In the genomic region with DNA sequence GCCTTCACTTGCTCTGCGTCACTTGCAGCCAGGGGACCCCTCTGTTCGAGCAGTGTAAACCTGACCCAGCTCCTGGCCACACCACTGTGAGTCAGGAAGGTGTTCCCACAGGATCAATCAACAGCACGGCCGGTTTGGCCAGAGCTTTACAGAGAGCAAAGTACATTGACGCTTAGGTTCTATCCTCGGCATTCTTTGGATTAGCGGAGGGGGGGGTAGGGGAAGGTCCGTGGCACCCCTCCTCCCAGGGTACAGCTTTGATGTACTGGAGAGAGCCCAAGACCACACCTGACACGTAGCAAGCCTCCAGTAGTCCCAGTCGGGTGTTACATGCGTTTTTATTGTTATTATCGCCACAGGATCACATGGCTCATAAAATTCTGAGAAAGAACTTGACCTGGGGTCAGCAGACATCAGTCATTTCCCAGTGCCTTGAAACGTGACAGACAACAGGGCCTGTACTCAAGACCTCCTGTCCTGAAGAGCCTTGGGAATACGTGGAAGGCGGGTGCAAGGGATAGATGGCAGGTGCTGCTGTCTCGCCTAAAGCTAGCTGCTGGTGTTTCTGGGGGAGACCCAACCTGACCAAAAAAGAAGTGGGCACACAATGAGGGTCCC, we compare ENCODE assay signal across 16 mouse cellular contexts. TPM values are rescaled to one million over a fixed set of nuclear protein-coding genes. Genes with fewer than 3 reads are reported as not detected.
DNase-seq lines count a peak whose midpoint lies in the region; ATAC-seq and TF ChIP-seq lines count a peak whose summit lies in the region.
"Had no signal": no experiment of that assay in that cellular context is flagged by ENCODE, and none has a peak within 500 bp of the region (broad histone marks: within the 10 kb centered on the region; RNA-seq: fewer than 3 reads in every experiment).

No protein-coding gene starts in this region.

- no peaks in the 10 kb centered on the region for H3K9me3 ChIP-seq in liver, embryonic 14.5 days (ENCODE audit: control insufficient read depth, low read length)
- no peaks in the 10 kb centered on the region for H3K9me3 ChIP-seq in midbrain, embryonic 10.5 days (replicated peaks)
- H3K9me3 ChIP-seq: forebrain, embryonic 15.5 days had no signal

- no peak for TF ChIP-seq CTCF in liver, embryonic 14.5 days (IDR thresholded peaks at IDR 0.05; ENCODE audit: low read depth)

- TF ChIP-seq EP300 in liver, embryonic 14.5 days (IDR thresholded peaks at IDR 0.05; ENCODE audit: low read depth), result peak; percentile 5; the same call in 1 of the 2 replicates

- no peaks in the 10 kb centered on the region for H3K27me3 ChIP-seq in liver, embryonic 14.5 days (ENCODE audit: control insufficient read depth, insufficient read depth, low read length)
- H3K27me3 ChIP-seq in midbrain, embryonic 10.5 days (ENCODE audit: low read depth, poor library complexity, severe bottlenecking), result no peaks in the 10 kb centered on the region
- H3K27me3 ChIP-seq: forebrain, embryonic 15.5 days had no signal

- no peak overlapping the region for H3K4me3 ChIP-seq in liver, embryonic 14.5 days (ENCODE audit: insufficient read depth in 1 of 2, low read depth in 2 of 2, low read length in 2 of 2)
- no peak overlapping the region for H3K4me3 ChIP-seq in midbrain, embryonic 10.5 days
- H3K4me3 ChIP-seq: forebrain, embryonic 15.5 days had no signal

- ATAC-seq in liver, embryonic 14.5 days (ENCODE audit: insufficient read depth), result peak; percentile 69
- ATAC-seq: activated CD4-positive, CD25-positive, alpha-beta regulatory T cell, adult 4 months; forebrain, embryonic 15.5 days; hindbrain, embryonic 16.5 days; midbrain, embryonic 16.5 days had no signal

- peak; percentile 21 to 32 for DNase-seq in urinary bladder, postnatal 36 days (ENCODE audit: low spot score in 2 of 2)
- no peak for DNase-seq in urinary bladder, postnatal 25 days (ENCODE audit: low spot score)
- DNase-seq in kidney, postnatal 4 days, result peak; percentile 26 to 33
- peak in 1 of 3 experiments; percentile 22 for DNase-seq in liver, embryonic 14.5 days (ENCODE audit: low read depth in 3 of 3, low spot score in 3 of 3)
- DNase-seq in midbrain, embryonic 10.5 days (ENCODE audit: low spot score), result no peak
- DNase-seq in frontal cortex, adult 2 months (ENCODE audit: extremely low spot score in 1 of 2, low spot score in 1 of 2), result no peak
- DNase-seq in retina, postnatal 1 day, result no peak
- no peak for DNase-seq in left cerebral cortex, adult 11 months (ENCODE audit: low spot score)
- DNase-seq: cerebellum, postnatal 25 days; gastrocnemius, postnatal 14 days; lung, postnatal 10 days; right cerebral cortex, postnatal 25 days had no signal

- no peaks in the 10 kb centered on the region for H3K36me3 ChIP-seq in liver, embryonic 14.5 days (replicated peaks; ENCODE audit: control insufficient read depth, insufficient read depth, low read depth)
- H3K36me3 ChIP-seq in midbrain, embryonic 10.5 days, result no peaks in the 10 kb centered on the region
- H3K36me3 ChIP-seq: forebrain, embryonic 15.5 days had no signal

- peaks cover 0 to 9% of the 10 kb centered on the region in 2 experiments; a peak in 2 of 4 replicates for H3K4me1 ChIP-seq in liver, embryonic 14.5 days (replicated peaks; ENCODE audit: control insufficient read depth in 2 of 2, insufficient read depth in 2 of 2, low read length in 1 of 2)
- no peaks in the 10 kb centered on the region for H3K4me1 ChIP-seq in midbrain, embryonic 10.5 days
- H3K4me1 ChIP-seq: forebrain, embryonic 15.5 days had no signal

- H3K9ac ChIP-seq in liver, embryonic 14.5 days (replicated peaks), result no peak overlapping the region
- H3K9ac ChIP-seq: forebrain, embryonic 15.5 days had no signal

- no peak overlapping the region for H3K27ac ChIP-seq in liver, embryonic 14.5 days
- no peak overlapping the region for H3K27ac ChIP-seq in midbrain, embryonic 10.5 days (replicated peaks)
- H3K27ac ChIP-seq: forebrain, embryonic 15.5 days had no signal

- 55% methylated on average over 16 of the region's 16 CpGs for WGBS in liver, embryonic 14.5 days (ENCODE audit: insufficient replicate concordance)
- 81% methylated on average over 16 of the region's 16 CpGs for WGBS in midbrain, embryonic 10.5 days

- no peak overlapping the region for H3K4me2 ChIP-seq in liver, embryonic 14.5 days (ENCODE audit: low read depth)
- H3K4me2 ChIP-seq: forebrain, embryonic 15.5 days had no signal

RNA-seq across cellular contexts. Expression of a gene that starts 47.4 kb away (rescaled TPM):
- polyA plus RNA-seq in liver, embryonic 14.5 days (2012; rRNA removed), result 4.7 and 5.4 TPM in 2 replicates
- 2.9 and 3.4 TPM in 2 replicates for polyA plus RNA-seq in liver, embryonic 14.5 days (2014; fragmentation: Nextera tagmentation; extraction: Ambion mirVana)
- 5.6 and 5.9 TPM in 2 replicates for polyA plus RNA-seq in midbrain, embryonic 10.5 days (2016; fragmentation: Nextera tagmentation; extraction: Ambion mirVana)
- polyA plus RNA-seq in frontal cortex, adult 2 months (2012; rRNA removed), result 13.0 and 16.6 TPM in 2 replicates

Comparison
In these comparisons a context has a peak if more than half of its experiments do, and no peak if none do; other contexts are left out.
1. DNase-seq: peak in urinary bladder, postnatal 36 days (2 of 2) and kidney, postnatal 4 days (2 of 2); none in urinary bladder, postnatal 25 days (single experiment), midbrain, embryonic 10.5 days (single experiment), frontal cortex, adult 2 months (0 of 2), retina, postnatal 1 day (single experiment) and left cerebral cortex, adult 11 months (single experiment).